Mouse (Mus musculus) kidney, adult 2 months (tissue): ENCODE data around the gene Saal1.

Experiments used
- CTCF ChIP-seq: fragments of 200-500 bp; conservative IDR thresholded peaks from 2 replicates; pipeline ENCODE4 v1.5.1; 2011; ENCODE audit warnings: low read depth, mild to moderate bottlenecking, control low read depth, low read length, moderate library complexity, mixed read lengths; ENCODE audit not compliant: insufficient read depth, insufficient read length
- POLR2A ChIP-seq: fragments of 200-500 bp; IDR thresholded peaks from one replicate; pipeline ENCODE4 v1.6.1; 2011; ENCODE audit warnings: low read depth, low read length, control low read depth

DNA sequence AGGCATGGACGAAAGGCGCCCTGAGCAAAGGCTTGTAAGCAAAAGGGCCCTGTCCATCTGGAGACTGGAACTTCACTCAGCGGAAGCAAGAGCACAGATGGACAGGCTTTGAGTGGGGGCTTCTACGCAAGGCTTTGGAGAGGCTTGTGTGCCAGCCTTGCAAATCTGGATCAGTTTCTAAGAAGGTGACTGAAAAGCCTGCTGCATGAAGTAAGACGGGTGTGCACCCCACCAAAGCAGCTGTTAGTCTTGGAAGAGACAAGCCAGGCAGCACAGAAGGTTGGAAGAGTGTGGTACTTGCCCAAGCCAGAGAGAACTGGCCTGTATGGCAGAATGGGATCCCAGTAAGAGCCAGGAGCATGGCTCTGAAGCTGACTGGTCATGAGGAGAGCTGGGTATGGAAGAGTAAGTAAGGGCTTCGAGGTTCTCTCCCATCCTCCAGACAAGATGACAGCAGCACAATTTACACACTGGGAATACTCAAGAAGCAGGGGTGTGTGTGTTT is 9.9 kb downstream of the Saal1 start:
- TF ChIP-seq POLR2A (no peak), CTCF (no peak)
